Mouse (Mus musculus): ENCODE data around the gene Imp4. TPM values are rescaled to one million over a fixed set of nuclear protein-coding genes. Genes with fewer than 3 reads are reported as not detected.

The Imp4 gene
- 70.5 TPM for polyA plus RNA-seq (2012; fragmentation: generic; extraction: Trizol)
- long read RNA-seq, experiment 1, full-length matches to known transcripts, result 36 of 55 reads
- long read RNA-seq, experiment 1, partial matches to known transcripts, result 16 of 55 reads
- long read RNA-seq, experiment 1, other reads (novel, unspliced or antisense), result 3 of 55 reads
- long read RNA-seq, experiment 2, full-length matches to known transcripts, result 240 of 286 reads
- long read RNA-seq, experiment 2, partial matches to known transcripts, result 28 of 286 reads
- long read RNA-seq, experiment 2, other reads (novel, unspliced or antisense), result 18 of 286 reads

- H3K79me3 ChIP-seq (ENCODE audit: low read depth), result peaks cover 21% of the 10 kb centered on the region
- peak within 1 kb of the TSS; percentile 92 for H3ac ChIP-seq (ENCODE audit: control insufficient read depth, insufficient read length, low read depth)
- no peaks in the 10 kb centered on the region for H3K27me3 ChIP-seq (ENCODE audit: control insufficient read depth, insufficient read depth, insufficient read length)
- TF ChIP-seq CEBPB (IDR thresholded peaks at IDR 0.05; ENCODE audit: low read depth) (no peak), MYOG (IDR thresholded peaks at IDR 0.05; ENCODE audit: control insufficient read depth, extremely low read depth, insufficient read length) (no peak), FOSL1 (IDR thresholded peaks at IDR 0.05; ENCODE audit: insufficient read depth, low read length, poor library complexity, severe bottlenecking) (no peak), MAX (IDR thresholded peaks at IDR 0.05) (peak; percentile 74), USF1 (IDR thresholded peaks at IDR 0.05; ENCODE audit: low read depth) (peak; percentile 97), MYOD1 (IDR thresholded peaks at IDR 0.05; ENCODE audit: control insufficient read depth, insufficient read length, low read depth) (no peak)
- peaks cover 40% of the 10 kb centered on the region for H3K36me3 ChIP-seq (ENCODE audit: control insufficient read depth, insufficient read depth)
- peaks cover 34% of the 10 kb centered on the region for H3K79me2 ChIP-seq (ENCODE audit: control insufficient read depth, insufficient read depth)
- peak within 1 kb of the TSS; percentile 66 for H3K4me3 ChIP-seq (ENCODE audit: insufficient read depth, poor library complexity, severe bottlenecking)
These were observed at the start of gene Imp4, which contains the start of gene Ccdc115 for GRCm38 (mm10) chr1:34439215-34439960. Gene Imp4, plus strand, starts transcription at chr1:34439851. Gene Ccdc115, minus strand, starts transcription at chr1:34439672.

- Histone ChIP-seq H3K79me2 (ENCODE audit: control insufficient read depth, insufficient read depth) (no peaks in the 10 kb centered on the region), H3K27me3 (ENCODE audit: control insufficient read depth, insufficient read depth, insufficient read length) (no peaks in the 10 kb centered on the region), H3K36me3 (ENCODE audit: control insufficient read depth, insufficient read depth) (no peaks in the 10 kb centered on the region), H3K4me3 (ENCODE audit: insufficient read depth, poor library complexity, severe bottlenecking) (no peak overlapping the region), H3K79me3 (ENCODE audit: low read depth) (no peaks in the 10 kb centered on the region), H3ac (ENCODE audit: control insufficient read depth, insufficient read length, low read depth) (no peak overlapping the region)
- TF ChIP-seq MAX (IDR thresholded peaks at IDR 0.05), result no peak
- TF ChIP-seq MYOG (IDR thresholded peaks at IDR 0.05; ENCODE audit: control insufficient read depth, extremely low read depth, insufficient read length), result no peak
- no peak for TF ChIP-seq FOSL1 (IDR thresholded peaks at IDR 0.05; ENCODE audit: insufficient read depth, low read length, poor library complexity, severe bottlenecking)
- TF ChIP-seq CEBPB (IDR thresholded peaks at IDR 0.05; ENCODE audit: low read depth), result no peak
- no peak for TF ChIP-seq CTCF (IDR thresholded peaks at IDR 0.05; ENCODE audit: control insufficient read depth, insufficient read depth, insufficient read length)
- TF ChIP-seq MYOD1 (IDR thresholded peaks at IDR 0.05; ENCODE audit: control insufficient read depth, insufficient read length, low read depth), result no peak
- no peak for TF ChIP-seq USF1 (IDR thresholded peaks at IDR 0.05; ENCODE audit: low read depth)
These were observed 43.3 kb upstream of the Imp4 start for GRCm38 (mm10) chr1:34396321-34396720.

DNA sequence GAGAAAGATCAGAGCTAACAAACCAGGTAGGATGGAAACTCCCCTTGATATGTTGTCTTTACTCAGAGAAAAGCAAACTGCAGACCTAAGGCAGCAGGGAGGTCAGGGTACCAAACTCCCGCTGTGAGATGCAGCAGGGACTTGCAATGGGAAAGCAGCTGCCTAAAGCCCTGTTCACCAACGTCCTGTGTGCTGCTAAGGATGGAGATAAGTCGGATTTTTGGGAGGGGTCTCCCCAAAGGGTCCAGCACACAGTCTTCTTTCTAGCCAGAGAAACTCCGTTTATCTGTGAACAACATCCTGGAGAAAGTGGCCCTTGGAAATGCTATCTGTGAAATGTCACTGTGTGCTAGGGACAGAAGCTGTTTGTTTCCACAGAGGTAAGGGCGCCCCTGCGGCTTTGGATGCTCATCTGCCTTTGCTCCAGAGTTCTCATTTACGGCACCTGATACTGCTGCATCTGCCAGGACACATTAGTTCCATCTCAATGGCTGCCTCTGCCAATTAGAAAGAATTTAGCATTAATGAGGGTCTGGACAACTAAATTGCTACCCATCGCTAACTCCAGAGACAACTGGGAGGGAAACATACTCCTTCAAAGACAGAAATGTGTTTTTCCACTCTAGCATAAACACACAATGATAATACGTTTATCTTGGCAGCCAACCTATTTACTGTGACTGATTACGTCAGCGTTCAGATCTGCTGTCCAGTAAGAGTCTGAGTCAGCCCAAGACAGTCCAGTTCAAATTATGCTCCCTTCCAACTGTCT is 40.3 kb upstream of the Imp4 start:
- Histone ChIP-seq H3K79me3 (ENCODE audit: low read depth) (no peaks in the 10 kb centered on the region), H3ac (ENCODE audit: control insufficient read depth, insufficient read length, low read depth) (no peak overlapping the region), H3K36me3 (ENCODE audit: control insufficient read depth, insufficient read depth) (no peaks in the 10 kb centered on the region), H3K79me2 (ENCODE audit: control insufficient read depth, insufficient read depth) (no peaks in the 10 kb centered on the region), H3K4me3 (ENCODE audit: insufficient read depth, poor library complexity, severe bottlenecking) (no peak overlapping the region), H3K27me3 (ENCODE audit: control insufficient read depth, insufficient read depth, insufficient read length) (no peaks in the 10 kb centered on the region)
- TF ChIP-seq MYOD1 (IDR thresholded peaks at IDR 0.05; ENCODE audit: control insufficient read depth, insufficient read length, low read depth) (no peak), CEBPB (IDR thresholded peaks at IDR 0.05; ENCODE audit: low read depth) (no peak), CTCF (IDR thresholded peaks at IDR 0.05; ENCODE audit: control insufficient read depth, insufficient read depth, insufficient read length) (no peak), MYOG (IDR thresholded peaks at IDR 0.05; ENCODE audit: control insufficient read depth, extremely low read depth, insufficient read length) (no peak), USF1 (IDR thresholded peaks at IDR 0.05; ENCODE audit: low read depth) (no peak), MAX (IDR thresholded peaks at IDR 0.05) (no peak), FOSL1 (IDR thresholded peaks at IDR 0.05; ENCODE audit: insufficient read depth, low read length, poor library complexity, severe bottlenecking) (no peak)

DNA sequence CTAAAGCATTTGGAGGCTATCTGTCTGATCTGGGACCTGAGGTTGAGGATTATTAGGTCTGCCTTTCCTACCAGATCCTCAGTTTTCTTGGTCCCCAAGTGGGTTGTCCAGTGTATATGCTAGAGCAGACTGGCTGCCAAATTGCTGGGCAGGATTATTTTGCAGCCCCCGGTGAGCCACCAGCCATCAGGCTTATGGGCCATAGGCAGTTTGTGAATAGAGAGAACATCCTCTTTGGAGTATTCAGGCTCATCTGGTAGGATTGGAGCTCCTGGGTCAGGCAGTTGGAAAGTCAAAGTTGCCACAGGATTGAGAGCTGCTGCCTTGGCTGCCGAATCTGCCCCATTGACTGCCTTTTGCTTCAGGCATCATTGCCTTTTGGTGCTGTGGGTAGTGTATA is 11.2 kb upstream of the Imp4 start:
- TF ChIP-seq FOSL1 (IDR thresholded peaks at IDR 0.05; ENCODE audit: insufficient read depth, low read length, poor library complexity, severe bottlenecking) (no peak), MYOD1 (IDR thresholded peaks at IDR 0.05; ENCODE audit: control insufficient read depth, insufficient read length, low read depth) (no peak), MAX (IDR thresholded peaks at IDR 0.05) (no peak)
- H3K79me2 ChIP-seq (ENCODE audit: control insufficient read depth, insufficient read depth), result no peaks in the 10 kb centered on the region
- H3K27me3 ChIP-seq (ENCODE audit: control insufficient read depth, insufficient read depth, insufficient read length), result peaks cover 3% of the 10 kb centered on the region
- H3ac ChIP-seq (ENCODE audit: control insufficient read depth, insufficient read length, low read depth), result no peak overlapping the region
- no peaks in the 10 kb centered on the region for H3K36me3 ChIP-seq (ENCODE audit: control insufficient read depth, insufficient read depth)
- no peak overlapping the region for H3K4me3 ChIP-seq (ENCODE audit: insufficient read depth, poor library complexity, severe bottlenecking)
- no peaks in the 10 kb centered on the region for H3K79me3 ChIP-seq (ENCODE audit: low read depth)

DNA sequence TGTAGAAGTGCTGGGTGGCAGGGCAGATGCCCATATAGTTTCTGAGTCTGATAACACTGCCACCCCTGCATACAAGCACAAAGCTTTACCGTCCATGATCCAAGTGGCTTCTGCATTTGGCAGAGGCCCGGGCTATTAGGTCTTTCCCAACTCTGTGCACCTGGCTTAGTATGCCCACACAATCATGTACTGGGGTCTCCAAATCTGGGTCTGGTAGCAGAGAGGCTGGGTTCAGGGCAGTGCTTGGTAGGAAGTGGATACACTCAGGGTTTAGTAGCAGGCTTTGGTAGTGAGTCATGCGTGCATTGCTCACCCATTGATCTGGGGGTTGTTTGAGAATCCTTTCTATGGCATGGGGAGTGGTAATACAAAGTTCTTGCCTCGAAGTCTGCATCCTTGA is 10.4 kb upstream of the Imp4 start:
- Histone ChIP-seq H3K4me3 (ENCODE audit: insufficient read depth, poor library complexity, severe bottlenecking) (no peak overlapping the region), H3ac (ENCODE audit: control insufficient read depth, insufficient read length, low read depth) (no peak overlapping the region), H3K36me3 (ENCODE audit: control insufficient read depth, insufficient read depth) (no peaks in the 10 kb centered on the region), H3K79me3 (ENCODE audit: low read depth) (no peaks in the 10 kb centered on the region), H3K79me2 (ENCODE audit: control insufficient read depth, insufficient read depth) (no peaks in the 10 kb centered on the region), H3K27me3 (ENCODE audit: control insufficient read depth, insufficient read depth, insufficient read length) (peaks cover 3% of the 10 kb centered on the region)
- no peak for TF ChIP-seq MYOG (IDR thresholded peaks at IDR 0.05; ENCODE audit: control insufficient read depth, extremely low read depth, insufficient read length)
- TF ChIP-seq CTCF (IDR thresholded peaks at IDR 0.05; ENCODE audit: control insufficient read depth, insufficient read depth, insufficient read length), result no peak
- no peak for TF ChIP-seq CEBPB (IDR thresholded peaks at IDR 0.05; ENCODE audit: low read depth)
- no peak for TF ChIP-seq USF1 (IDR thresholded peaks at IDR 0.05; ENCODE audit: low read depth)
- TF ChIP-seq MYOD1 (IDR thresholded peaks at IDR 0.05; ENCODE audit: control insufficient read depth, insufficient read length, low read depth), result no peak
- no peak for TF ChIP-seq MAX (IDR thresholded peaks at IDR 0.05)
- no peak for TF ChIP-seq FOSL1 (IDR thresholded peaks at IDR 0.05; ENCODE audit: insufficient read depth, low read length, poor library complexity, severe bottlenecking)

Data from C2C12 (cell line).